Mouse (Mus musculus) cerebellum, adult 11-12 months (tissue): ENCODE measurements around the gene Insig2.

Source experiments
- DNase-seq: peaks from one replicate; pipeline ENCODE4 v3.0.0; 2022

The Insig2 gene

GRCm38 (mm10) chr1:121323501-121323900 lies 8.9 kb downstream of the Insig2 start:
- no peak for DNase-seq

DNA sequence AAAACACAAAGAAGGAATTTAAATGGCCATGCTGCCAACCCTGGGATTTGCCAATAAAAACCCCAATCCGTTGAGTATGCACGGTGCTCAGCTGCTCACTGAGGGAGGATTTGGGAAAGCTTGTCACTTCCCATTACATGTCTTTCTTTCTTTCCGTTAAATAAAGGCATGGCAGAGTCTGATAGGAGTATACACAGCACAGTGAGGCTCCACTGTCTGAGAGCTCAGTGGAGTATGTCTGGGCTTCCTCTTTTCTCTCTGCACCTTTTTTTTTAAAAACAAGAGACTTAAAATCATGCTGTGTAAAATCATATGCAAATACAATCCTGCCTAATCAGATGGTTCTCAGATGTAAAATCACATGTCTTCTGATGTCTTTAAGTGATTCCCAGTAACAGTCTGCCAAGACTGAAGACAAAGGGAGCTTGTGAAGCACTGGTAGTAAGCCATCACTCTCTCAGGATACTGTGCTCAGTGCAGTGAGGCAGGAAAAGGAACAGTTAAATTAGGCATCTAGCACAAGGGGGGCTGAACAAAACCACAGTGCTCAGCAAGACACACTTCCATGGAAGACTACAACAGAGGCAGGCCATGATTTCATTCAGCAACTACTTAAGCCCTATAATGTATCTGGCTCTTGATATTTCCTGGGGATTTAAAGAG lies 17.5 kb downstream of the Insig2 start:
- no peak for DNase-seq

GRCm38 (mm10) chr1:121313181-121313580 lies 19.2 kb downstream of the Insig2 start:
- DNase-seq: no peak

- no peak for DNase-seq
Measured at GRCm38 (mm10) chr1:121312326-121312725, 20.1 kb downstream of the Insig2 start.

DNA sequence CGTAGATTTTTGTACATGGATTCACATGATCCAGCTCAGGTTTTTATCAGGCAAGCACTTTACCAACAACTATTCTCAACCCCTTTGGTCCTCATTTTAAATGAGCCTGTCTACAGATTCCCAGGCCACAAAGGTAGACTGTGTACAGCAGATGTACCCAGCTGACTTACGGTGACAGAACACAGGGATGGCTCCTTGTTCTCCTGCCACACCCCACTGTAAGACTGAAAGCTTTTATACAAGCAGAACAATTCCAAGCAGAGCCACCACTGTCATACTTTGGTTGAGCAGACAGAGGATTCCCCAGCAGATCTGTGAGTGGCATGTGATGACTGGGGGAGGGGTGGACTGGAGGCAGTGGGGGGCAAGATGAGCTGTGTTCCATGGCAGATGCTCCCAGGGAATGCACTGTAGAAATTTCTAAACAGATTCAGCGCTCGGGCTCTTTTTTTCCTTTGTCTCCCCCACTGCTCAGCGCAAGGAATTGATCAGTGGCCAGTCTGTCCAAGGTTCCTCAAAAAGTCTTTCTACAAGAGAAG lies 35.6 kb downstream of the Insig2 start:
- no peak for DNase-seq

DNA sequence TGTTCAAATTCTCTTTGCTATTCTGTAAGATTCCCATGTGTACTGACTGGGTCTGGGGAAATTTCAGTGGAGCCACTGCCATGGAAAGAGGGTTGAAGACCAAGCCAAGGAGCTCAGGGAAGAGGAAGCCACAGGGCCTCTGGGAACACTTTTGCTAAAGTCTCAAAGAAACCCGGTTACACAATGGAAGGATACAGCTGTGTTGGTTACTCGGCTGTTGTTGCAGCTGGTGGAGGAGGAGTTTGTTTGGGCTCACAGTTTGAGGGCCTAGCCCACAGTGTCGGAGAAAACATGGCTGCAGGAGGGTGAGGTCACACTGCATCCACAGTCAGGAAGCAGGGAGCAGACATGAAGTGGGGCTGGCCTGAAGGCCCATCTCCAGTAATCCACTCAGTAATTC lies 38.8 kb downstream of the Insig2 start:
- no peak for DNase-seq

- no peak for DNase-seq
Measured at GRCm38 (mm10) chr1:121290841-121291240, 41.5 kb downstream of the Insig2 start.

GRCm38 (mm10) chr1:121290340-121290739 lies 42.0 kb downstream of the Insig2 start:
- DNase-seq: no peak

DNA sequence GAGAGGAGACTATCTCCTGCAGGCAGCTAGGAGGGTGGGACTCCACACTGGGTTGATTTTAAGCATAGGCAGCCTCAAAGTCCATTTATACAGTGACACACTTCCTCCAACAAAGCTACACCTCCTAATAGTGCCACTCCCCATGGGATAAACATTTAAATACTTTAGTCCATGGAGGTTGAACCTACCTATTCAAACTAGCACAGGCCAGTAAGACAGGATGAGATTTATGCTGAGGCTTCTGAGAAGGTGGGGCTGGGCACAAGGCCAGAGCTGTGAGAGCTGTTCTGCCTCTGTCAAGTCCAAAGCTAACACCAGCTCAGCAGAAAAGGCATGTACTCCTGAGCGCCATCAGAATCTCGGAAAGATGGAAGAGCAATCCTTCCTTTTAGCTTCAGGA lies 48.2 kb downstream of the Insig2 start:
- DNase-seq: no peak

- no peak for DNase-seq
Measured at GRCm38 (mm10) chr1:121280501-121280900, 51.9 kb downstream of the Insig2 start.

GRCm38 (mm10) chr1:121278370-121278769 lies 54.0 kb downstream of the Insig2 start:
- no peak for DNase-seq

DNA sequence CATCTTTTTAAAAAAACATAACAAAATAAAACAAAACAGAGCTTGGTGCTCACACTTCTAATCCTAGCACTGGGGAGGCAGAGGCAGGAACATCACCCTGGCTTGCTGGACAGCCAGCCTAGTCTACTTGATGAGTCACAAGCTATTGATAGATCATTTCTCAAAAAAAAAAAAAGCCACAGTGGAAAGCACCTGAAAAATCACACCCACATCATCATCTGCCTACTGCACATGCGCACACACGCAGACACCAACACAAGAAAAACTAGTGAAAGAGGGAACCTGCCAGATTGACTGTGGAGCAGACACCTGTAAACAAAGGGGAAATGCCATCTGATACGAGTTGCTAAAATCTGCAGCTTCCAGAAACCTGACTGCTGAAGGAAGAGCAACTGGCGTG lies 54.9 kb downstream of the Insig2 start:
- DNase-seq: no peak

- DNase-seq: no peak
Measured at GRCm38 (mm10) chr1:121275961-121276506, 56.4 kb downstream of the Insig2 start.

GRCm38 (mm10) chr1:121260171-121260741 lies 72.1 kb downstream of the Insig2 start:
- no peak for DNase-seq
